Mouse (Mus musculus): Measurements from ENCODE around the gene Dlg4.

Gene Dlg4

DNA sequence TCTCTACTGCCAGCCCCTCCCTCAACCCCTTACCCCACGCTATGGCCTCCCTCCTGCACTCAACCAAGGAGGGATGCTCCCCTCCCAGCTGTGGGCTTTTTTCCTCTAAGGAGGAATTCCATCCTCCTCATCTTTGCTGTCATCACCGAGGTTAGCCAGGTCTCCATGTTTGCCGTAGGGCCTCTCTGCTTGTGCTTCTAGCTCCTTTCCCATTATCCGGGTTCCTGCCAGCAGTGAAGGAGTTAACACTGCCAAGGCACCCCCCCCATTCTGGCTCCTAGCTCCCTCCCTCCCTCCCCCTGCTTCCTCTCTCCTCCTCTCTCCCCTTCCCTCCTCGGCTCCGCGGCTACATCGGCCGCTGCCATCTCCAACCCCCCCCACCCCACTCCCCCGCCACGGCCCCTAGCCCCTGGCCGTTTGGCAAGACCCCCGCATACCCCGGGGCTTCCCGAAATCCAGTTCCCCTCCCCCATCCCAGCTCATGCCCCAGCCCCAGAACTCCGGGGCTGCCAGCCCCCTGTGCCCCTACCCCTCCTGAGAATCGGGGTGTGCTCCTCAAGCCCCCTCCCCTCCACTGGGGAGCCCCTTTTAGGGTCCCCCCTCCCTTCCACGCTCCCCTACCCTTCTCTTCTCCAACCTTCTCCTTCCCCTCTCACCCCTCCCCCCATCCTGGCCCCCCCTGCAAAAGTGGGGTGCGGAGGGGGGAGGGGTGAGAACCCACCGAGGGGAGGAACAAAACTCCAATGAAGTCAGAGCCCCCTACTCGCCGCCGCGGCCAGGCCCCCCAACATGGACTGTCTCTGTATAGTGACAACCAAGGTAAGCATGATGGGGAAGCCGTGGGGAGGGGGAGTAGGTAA is 1.6 kb downstream of the Dlg4 start:
- in situ Hi-C loops (cut with MboI, MseI) = loop anchor here (25.0 kb wide), 1 partner anchor 906 kb away; the partner anchor contains the start of genes 9130213A22Rik and Hes7

DNA sequence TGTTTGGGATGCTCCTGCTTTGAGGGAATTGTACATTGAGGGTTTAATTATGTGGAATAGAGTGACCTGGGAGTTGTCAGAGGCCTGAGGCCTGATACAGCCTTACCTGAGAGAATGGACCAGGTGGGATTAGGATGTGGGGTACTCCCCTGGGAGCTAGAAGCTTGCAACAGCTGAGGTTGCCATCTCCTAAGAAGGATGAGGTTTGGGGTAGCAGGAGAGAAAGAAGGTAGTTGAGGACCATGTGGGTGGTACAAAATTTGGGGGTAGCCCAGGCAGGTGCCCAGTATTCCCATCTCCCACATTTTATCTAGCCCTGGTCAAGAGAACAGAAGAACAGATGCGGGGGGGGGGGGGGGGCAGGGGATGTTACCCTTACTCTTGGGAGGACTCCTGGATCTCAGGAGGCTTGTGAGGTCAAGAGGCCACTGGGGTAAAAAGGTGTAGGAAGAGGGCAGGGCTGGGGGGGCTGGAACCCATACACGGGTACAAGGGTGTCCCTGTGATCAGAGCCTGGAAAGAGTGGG is 2.8 kb downstream of the Dlg4 start:
- in situ Hi-C loops (cut with MboI, MseI) = loop anchor here (25.0 kb wide), 1 partner anchor 907 kb away; the partner anchor contains the start of genes 9130213A22Rik and Hes7

DNA sequence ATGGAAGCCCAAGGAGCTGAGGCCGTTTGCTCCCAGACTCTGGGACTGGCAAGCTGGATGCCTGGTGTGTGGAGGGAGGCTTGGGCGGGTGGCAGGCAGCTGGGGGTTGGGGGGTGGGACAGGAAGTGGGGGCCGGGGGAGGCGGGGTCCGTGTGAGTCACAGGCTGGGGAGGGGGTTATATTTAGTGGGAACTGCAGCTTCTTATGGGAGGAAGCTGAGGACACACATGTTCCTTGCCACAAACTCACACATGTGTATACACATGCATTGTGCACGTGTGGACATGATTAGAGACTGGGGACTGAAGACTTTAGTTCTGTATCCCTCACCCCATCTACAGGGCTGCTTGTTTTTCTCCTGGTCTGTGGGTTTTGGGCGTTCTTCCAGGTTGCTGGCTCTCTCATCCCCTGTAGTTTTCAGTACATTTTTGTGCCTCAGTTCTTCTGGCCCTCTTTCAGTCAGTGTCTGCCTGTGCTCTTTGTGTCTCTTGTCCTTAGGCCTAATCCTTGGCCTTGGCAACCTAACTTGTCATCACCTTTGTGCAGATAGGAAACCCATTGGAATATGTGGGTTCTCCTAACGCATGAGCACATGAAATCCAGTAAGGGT is 3.4 kb downstream of the Dlg4 start:
- in situ Hi-C loops (cut with MboI, MseI) = loop anchor here (25.0 kb wide), 1 partner anchor 908 kb away; the partner anchor contains the start of genes 9130213A22Rik and Hes7

DNA sequence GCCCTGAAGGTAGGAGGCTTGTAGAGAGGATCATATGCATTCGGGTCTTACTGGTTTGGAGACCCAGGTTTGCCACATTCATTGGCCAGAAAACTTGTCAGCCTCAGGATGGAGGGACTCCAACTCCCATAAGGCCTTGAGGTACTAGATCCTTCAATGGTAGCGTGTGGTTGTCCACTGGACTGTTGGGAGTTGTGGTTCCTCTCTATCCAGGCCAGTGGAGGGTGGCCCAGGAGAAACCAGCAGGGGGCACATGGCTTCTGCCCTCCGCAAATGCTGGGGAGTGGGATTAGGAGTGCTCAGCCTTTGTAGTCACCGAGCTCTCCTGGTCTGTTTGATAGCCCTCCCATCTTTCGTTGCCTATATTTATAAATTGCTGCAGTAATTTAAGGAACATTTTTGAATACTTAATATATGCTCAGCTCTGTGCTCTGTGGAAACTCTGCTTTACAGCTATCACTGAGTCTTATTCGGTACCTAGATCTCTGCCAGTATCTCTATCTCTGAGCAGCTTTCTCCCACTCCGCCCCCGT is 4.1 kb downstream of the Dlg4 start:
- in situ Hi-C loops (cut with MboI, MseI) = loop anchor here (25.0 kb wide), 1 partner anchor 908 kb away; the partner anchor contains the start of genes 9130213A22Rik and Hes7

DNA sequence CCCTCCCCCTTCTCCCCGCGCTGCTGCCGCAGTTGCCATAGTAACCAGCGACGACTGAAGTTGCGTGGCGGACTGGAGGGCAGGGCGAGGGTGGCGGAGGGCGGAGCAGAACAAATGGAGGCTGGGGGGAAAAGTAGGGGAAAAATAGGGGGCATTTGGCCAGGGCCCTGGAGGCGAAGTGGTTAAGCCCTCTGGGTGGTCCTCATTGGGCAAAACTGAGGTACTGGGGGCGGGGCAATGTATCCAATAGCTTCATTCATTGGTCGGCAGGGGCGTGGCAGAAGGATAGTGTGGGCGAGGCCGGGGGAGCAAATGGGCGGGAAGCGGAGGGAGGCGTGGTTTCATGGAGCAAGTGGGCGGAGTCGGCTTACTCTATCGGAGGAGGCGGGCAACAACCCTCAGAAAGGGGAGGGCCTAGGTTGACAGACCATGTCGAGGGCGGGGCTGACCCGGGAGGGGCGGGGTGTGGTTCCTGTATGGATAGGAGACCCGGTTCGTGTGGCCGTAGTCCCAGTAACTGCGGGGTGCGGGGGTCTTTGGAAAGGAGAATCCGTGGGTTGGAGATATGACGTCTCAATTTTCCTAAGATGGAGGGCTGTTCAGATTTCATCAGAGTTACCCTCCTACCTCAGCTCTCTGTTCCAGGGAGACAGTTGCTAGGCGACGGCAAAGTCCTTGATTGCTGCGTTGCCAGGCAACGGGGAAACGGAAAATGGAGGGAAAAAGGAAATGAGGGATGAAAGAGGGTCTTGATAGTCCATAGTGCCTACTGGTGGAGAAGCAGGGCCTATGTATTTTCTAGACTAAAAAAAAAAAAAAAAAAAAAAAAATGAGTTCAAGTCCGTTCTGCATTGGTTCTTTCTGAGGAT is 4.8 kb downstream of the Dlg4 start:
- in situ Hi-C loops (cut with MboI, MseI) = loop anchor here (25.0 kb wide), 1 partner anchor 909 kb away; the partner anchor contains the start of genes 9130213A22Rik and Hes7

DNA sequence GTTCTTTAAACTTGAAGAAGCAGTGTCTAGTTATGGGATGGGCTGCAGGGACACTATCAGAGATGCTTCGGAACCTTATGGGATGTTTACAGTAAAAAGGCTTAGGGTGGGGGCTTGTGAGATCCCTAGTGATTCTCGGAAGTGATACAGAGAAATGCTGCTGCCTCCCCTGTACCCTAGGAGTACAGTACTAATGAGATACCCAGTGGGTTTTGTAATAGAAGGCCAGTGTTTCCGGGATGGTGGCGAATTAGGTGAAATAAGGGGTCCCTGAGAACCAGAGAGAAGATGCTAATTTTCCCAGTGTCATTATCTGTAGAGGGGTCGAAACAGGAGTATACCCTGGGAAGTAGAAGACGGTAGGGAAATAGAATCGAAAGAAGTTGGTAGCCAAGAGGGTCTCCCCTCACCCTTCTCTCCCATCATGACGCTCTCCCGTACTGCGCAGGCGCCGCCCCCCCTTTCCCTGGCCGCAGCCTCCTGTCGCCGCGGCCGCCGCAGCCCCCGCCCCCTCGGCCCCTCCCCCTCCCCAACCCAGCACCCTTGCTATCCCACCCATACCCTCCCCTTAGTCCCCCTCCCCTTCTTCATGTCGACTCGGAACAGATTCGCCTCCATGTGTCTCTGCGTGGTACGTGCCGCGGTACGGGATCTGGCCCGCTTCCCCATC is 6.9 kb downstream of the Dlg4 start:
- in situ Hi-C loops (cut with MboI, MseI) = loop anchor here (25.0 kb wide), 1 partner anchor 911 kb away; the partner anchor contains the start of genes 9130213A22Rik and Hes7

DNA sequence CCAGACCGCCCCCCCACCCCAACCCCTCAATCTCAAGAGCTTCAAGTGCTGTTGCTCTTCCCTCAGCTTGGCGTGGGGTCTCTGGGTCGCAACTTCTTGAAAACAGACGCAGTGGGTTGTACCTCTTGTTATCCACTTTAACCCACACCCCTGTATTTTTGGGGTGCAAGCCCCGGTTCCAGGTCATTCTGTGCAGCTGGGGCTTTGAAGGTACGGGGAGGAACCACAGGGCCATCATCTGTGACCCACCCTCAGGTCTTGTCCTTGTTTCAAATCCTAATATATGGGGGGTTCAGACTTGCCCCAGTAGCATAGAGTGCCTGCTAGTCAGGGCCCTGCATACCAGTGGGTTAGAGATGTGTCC is 7.4 kb downstream of the Dlg4 start:
- in situ Hi-C loops (cut with MboI, MseI) = loop anchor here (25.0 kb wide), 1 partner anchor 912 kb away; the partner anchor contains the start of genes 9130213A22Rik and Hes7

DNA sequence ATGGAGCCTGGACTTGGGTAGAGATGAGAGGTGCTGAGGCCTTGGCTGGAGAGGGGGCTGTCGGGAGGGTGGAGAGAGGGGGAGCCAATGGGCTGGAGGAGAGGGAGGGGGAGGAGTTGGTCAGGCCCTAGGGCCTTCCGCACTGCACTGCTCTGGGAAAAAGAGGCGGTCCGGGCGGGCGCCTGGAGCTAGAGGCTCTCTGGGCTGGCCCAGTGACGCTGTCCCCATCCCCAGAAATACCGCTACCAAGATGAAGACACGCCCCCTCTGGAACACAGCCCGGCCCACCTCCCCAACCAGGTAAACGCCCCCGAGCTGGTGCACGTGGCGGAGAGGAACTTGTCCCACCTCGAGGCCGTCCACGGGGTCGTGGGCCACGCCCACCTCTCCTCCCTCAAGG is 9.9 kb downstream of the Dlg4 start:
- in situ Hi-C loops (cut with MboI, MseI) = no loop called here

DNA sequence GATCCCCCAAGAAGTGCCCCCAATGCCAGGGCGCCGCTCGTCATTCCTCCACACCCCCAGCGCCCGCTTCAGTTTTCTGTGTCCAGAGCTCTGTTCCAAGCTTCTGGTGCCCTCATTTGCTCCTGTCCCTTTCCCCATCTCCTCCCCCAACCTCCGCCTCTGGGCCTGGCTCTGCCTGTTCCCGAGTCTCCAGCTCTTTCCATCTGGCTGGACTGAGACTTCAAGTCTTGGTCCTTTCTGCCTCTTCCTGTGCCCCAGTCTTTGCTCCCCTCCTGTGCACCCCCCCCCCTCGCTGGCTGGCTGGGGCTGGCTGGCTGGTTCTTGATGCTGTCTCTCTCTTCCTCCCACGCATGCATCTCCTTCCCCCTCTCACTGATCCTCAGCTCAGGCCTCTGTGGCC is 10.7 kb downstream of the Dlg4 start:
- in situ Hi-C loops (cut with MboI, MseI) = no loop called here

DNA sequence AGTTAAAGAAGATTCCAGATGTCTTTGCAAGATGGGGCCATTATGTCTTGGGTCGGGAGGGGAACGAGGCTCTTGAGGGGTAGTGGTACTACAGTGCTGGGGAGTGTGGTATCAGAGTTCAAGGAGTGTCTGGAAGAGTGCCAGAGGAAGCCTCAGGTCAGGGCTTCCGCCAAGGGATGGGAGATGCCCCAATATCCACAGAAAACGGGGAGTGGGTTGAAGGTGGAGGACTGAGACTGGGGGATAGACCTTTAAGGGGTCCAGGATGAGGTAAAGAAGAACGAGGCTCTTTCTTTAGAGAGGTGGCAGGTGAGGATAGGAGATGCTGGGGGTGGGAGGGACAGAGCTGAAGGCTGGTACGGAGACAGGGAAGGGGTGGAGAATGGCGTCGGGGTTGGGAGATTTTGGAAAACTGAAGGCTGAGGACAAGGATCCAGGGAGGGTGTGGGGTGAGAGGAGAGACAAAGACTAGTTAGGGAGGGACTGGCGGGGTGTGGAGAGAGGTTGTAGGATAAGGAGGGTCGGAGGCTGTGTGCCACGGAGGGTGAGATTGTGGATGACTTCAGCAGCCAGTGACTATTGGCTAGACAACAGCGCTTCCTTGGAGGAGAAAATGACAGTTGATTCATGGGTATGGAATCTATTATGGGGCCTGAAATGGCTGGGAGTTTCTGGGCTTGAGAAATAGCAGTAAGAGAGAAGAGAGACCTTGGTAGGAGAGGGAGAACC is 11.8 kb downstream of the Dlg4 start:
- in situ Hi-C loops (cut with MboI, MseI) = no loop called here

DNA sequence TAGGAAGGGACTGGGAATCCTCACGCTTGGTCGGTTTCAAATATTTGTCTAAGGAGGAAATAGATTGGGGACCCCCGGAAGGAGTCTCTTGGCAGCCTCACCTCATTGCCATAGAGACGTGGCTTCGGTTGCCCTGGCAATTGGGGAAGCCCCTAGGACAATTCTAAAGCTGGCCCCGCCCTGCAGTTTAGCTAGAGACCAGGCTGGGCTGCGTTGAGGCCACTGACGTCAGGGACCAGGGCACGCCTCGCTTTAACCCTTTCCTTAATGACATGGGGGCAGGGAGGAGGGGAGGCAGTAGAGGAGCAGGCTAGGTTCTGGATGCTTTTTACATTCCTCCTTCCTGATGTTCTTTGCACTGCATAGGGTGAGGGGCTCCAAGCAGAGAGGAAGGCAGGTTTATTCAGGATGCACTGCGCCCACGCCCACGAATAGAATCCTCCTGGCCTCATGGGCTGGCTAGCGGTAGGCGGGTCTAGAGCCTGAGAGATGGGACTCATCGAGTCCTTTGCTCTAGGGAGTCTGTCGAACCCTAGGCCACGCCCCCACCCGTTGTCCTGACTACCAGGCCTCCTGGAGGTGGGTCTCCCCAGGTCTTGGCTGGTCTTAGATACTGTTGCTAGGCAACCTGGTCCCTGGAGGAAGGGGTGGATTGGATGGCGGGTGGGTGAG is 12.5 kb downstream of the Dlg4 start:
- in situ Hi-C loops (cut with MboI, MseI) = no loop called here

DNA sequence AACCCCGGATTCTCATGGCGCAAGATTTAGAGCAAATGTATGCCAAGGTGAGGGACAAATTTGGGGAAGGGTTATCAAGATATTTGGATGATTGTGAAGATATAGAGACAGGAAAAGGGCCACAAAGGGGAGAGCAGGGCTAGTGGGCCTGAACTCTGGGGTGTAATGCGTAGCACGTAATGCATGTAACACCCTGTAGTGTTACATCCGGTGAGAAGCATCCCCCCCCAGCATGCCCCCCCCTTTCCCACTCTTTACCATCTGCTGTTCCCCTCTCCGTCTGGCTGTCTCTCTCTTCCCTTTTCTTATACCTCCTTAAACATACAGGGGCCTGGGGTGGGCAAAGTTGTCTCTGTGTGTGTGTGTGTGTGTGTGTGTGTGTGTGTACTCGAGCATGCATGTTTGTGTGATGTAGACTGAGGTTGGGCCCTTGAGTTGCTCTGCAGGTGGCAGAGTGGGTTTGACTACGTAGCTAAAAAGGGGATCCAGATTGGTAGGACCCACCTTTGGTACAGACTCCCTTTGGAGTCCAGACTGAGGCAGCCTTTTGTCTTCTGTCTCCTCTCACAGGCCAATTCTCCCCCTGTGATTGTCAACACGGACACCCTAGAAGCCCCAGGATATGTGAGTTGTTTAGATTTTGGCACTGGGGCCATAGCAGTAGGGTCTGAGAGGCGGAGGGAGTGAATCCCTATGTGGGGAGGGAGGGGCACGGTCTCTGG is 13.2 kb downstream of the Dlg4 start:
- in situ Hi-C loops (cut with MboI, MseI) = no loop called here

DNA sequence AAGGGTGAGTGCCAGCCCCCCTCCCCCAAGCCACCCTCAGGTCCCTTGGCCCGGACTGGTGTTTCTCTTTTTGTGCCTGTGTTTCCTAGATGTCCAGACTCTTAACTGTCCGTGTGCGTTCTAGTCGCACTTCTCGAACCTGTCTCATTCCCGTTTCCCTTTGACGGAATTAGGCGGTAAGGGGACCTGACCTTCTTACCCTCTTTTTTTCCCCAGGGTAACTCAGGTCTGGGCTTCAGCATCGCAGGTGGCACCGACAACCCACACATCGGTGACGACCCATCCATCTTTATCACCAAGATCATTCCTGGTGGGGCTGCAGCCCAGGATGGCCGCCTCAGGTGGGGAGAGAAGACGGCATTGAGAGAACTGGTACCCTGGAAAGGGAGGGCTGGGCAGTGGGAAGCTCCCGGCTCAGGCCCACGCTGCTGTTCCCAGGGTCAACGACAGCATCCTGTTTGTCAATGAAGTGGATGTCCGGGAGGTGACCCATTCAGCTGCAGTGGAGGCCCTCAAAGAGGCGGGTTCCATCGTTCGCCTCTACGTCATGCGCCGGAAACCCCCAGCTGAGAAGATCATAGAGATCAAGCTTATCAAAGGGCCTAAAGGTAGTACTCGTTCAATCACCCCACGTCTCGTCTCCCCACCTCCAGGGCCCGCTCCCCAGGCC is 14.0 kb downstream of the Dlg4 start:
- in situ Hi-C loops (cut with MboI, MseI) = no loop called here

DNA sequence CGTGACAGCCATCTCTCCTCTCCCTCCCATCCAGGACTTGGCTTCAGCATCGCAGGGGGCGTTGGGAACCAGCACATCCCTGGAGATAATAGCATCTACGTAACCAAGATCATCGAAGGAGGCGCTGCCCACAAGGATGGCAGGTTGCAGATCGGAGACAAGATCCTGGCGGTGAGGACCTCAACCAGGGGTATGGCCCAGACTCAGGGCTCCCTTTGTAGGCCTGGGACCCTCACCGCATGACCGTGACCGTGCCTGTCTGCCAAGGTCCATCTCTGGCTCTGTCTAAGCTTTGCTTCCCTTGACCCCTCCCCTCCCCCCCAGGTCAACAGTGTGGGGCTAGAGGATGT is 14.6 kb downstream of the Dlg4 start:
- in situ Hi-C loops (cut with MboI, MseI) = no loop called here

DNA sequence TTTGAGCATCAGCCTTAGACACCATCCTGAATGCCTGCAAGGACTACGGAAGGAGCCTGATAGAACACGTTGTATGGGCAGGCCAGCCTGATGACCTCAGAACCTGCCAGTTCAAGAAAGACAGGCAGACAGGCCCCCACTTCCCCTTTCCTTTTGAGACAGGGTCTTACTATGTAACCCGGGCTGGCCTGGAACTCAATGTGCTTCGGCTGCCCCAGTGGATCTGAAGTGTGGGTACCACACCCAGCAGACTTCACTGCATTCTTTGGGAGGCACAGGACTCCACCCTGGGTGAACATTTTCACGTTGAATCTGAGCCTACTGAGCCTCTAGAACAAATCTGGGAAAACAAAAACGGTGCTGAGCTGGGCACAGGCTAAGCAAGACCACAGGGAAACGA is 21.4 kb downstream of the Dlg4 start:
- in situ Hi-C loops (cut with MboI, MseI) = no loop called here

DNA sequence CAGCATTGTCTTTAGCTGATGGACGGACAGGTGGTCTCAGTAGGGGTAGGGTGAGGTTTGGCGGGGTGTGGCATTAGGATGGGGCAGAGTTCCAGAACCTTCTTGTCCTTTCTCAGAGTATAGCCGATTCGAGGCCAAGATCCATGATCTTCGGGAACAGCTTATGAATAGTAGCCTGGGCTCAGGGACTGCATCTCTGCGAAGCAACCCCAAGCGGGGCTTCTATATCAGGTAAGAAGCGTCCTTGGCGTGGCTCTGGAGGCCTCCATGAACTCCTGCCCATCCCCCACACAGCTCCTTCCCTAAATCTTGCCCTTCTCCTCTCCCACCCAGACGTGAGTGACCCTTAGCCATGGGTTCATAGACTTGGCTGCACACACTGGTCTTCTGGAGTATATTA is 22.9 kb downstream of the Dlg4 start:
- in situ Hi-C loops (cut with MboI, MseI) = no loop called here

DNA sequence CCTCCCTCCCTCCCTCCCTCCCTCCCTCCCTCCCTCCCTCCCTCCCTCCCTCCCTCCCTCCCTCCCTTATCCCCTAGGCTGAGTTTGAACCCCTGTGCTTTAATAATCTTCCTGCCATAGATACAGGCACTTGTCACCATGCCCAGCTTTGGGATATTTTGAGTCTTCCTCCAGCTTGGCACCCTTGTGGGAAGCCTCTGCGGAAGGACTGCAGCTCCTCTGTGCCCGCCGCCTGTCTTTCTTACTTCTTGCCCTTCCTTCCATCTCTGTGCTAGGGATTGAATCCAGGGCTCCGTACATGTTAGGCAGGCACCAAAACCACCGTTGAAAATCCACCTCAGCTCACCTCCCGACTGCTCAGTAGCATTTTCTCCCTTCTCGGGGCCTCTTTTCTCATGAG is 23.4 kb downstream of the Dlg4 start:
- in situ Hi-C loops (cut with MboI, MseI) = no loop called here

Data from T-helper 2 cell (primary cell).